Mouse (Mus musculus) limb, embryonic 13.5 days (tissue): Measurements from ENCODE around the gene Plce1. TPM values are rescaled to one million over a fixed set of nuclear protein-coding genes. Genes with fewer than 3 reads are reported as not detected.
A peak's percentile ranks its signal among the peaks of the same experiment; 100 is the strongest.
"Not testable (repeated sequence)": the region's sequence is repeated elsewhere in the genome, so short reads cannot be mapped to it uniquely, and the experiment has no call there.

Source experiments
- ATAC-seq: fragments of 200-750 bp; cut with Nextera tagmentation; 2 replicates; pipeline ENCODE4 v1.8.0; 2017; ENCODE audit warnings: low read depth, moderate number of reproducible peaks, moderate TSS enrichment; ENCODE audit not compliant: low FRiP score
- H3K27ac ChIP-seq: fragments of 300-500 bp; sonication (generic); 2 replicates; pipeline ENCODE4 v1.5.1; 2015; ENCODE audit warnings: inconsistent platforms, mild to moderate bottlenecking, moderate library complexity
- H3K27me3 ChIP-seq: fragments of 300-500 bp; sonication (generic); 2 replicates; pipeline ENCODE4 v1.6.1; 2015; ENCODE audit warnings: mild to moderate bottlenecking, inconsistent platforms
- H3K36me3 ChIP-seq: fragments of 300-500 bp; sonication (generic); 2 replicates; pipeline ENCODE4 v1.6.1; 2015; ENCODE audit warnings: inconsistent platforms, mild to moderate bottlenecking, moderate library complexity
- H3K4me1 ChIP-seq: fragments of 300-500 bp; sonication (generic); 2 replicates; pipeline ENCODE4 v1.6.1; 2015; ENCODE audit warnings: inconsistent platforms
- H3K4me2 ChIP-seq: fragments of 300-500 bp; sonication (generic); replicated peaks from 2 replicates; pipeline ENCODE4 v1.6.1; 2015; ENCODE audit warnings: inconsistent platforms, mild to moderate bottlenecking, moderate library complexity
- H3K4me3 ChIP-seq: fragments of 300-500 bp; sonication (generic); 2 replicates; pipeline ENCODE4 v1.5.1; 2015; ENCODE audit warnings: moderate library complexity, mild to moderate bottlenecking, inconsistent platforms
- H3K9ac ChIP-seq: fragments of 300-500 bp; sonication (generic); 2 replicates; pipeline ENCODE4 v1.6.1; 2015; ENCODE audit warnings: mild to moderate bottlenecking, inconsistent platforms
- H3K9me3 ChIP-seq: fragments of 300-500 bp; sonication (generic); 2 replicates; pipeline ENCODE4 v1.6.1; 2016; ENCODE audit warnings: inconsistent platforms
- WGBS: fragments of 180-500 bp; shearing (Covaris S2); methylation state at CpG from one replicate; pipeline ENCODE4 v1.1.7; 2015; 5-methylcytosine and 5-hydroxymethylcytosine counted together
- polyA plus RNA-seq: library from polyadenylated mRNA; unstranded; fragments of >200 nt; fragmentation: Nextera tagmentation; extraction: Ambion mirVana; gene quantifications from 2 replicates; pipeline ENCODE4 v1.2.1, GENCODE M21; 2015

Gene Plce1
- polyA plus RNA-seq, 1 experiment from 2014 or later = 10.1 TPM

DNA sequence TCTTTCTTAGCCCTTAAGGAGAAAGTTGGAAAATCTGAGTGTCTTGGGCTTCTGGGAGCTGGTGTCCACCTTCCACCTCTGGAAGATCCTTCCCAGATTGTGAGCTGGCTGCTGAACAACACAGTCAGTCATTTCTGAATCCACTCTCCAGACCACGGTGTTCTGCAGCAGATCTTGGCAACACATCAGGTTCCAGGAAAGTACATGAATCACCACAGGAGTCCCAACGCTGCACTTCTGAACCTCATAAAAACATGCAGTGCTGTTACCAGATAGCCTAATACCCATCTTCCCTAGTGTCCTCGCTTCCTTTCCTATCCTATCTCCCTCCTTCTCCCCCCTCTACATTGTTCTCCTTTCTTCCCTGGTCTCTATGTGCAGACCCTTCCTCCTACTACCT, 74.5 kb downstream of the Plce1 start:
- no peak overlapping the region for H3K9ac ChIP-seq
- WGBS = 56% methylated on average over 3 of the region's 3 CpGs
- peaks cover 5% of the 10 kb centered on the region; the same call in 1 of the 2 replicates for H3K36me3 ChIP-seq
- no peak overlapping the region for H3K27ac ChIP-seq
- H3K9me3 ChIP-seq = 0 out of 2 replicates have a peak, but pooled peaks cover 3% of the 10 kb centered on the region
- H3K4me1 ChIP-seq = peaks cover 23% of the 10 kb centered on the region
- no peaks in the 10 kb centered on the region for H3K27me3 ChIP-seq
- H3K4me3 ChIP-seq = no peak overlapping the region
- ATAC-seq = peak; percentile 85
- no peak overlapping the region for H3K4me2 ChIP-seq

DNA sequence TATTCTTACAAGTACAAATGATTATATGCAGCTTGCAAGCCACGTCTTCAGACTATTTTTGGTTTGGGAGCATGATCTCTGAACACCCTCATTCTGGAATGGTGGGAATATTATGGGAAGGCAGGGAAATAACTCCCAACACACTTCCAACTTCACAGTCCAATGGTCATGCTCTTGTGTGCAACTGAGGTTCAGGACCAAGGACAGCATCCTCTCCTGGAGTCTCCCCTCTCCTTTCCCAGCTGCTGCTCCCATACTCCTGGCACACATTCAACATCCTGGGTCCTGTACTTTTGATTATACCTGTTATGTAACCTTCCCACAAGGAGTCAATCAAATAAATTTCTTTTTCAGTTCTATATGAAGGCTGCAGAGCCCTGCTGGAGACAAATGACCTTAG, 77.9 kb downstream of the Plce1 start:
- Histone ChIP-seq H3K27ac (no peak overlapping the region), H3K4me1 (peaks cover 12% of the 10 kb centered on the region), H3K9me3 (no peaks in the 10 kb centered on the region), H3K4me2 (no peak overlapping the region), H3K27me3 (no peaks in the 10 kb centered on the region), H3K4me3 (no peak overlapping the region), H3K9ac (no peak overlapping the region), H3K36me3 (no peaks in the 10 kb centered on the region)
- no peak for ATAC-seq
- 48% methylated on average over 1 of the region's 1 CpGs for WGBS

DNA sequence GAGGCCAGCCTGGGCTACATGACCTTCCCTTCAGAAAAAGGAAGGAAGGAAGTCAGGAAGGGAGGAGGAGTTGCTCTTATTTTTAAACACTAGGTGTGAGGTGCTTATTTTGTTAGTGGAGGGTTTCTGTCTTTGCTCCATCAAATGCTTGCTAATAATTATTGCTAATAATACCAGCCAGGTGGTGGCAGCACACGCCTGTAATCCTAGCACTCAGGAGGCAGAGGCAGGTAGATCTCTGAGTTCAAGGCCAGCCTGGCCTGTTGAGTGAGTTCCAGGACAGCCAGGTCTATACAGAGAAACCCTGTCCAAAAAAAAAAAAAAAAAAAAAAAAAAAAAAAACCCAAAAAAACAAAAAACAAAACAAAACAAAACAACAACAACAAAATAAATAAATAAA, 81.0 kb downstream of the Plce1 start:
- H3K4me1 ChIP-seq = peaks cover 11% of the 10 kb centered on the region
- H3K4me2 ChIP-seq, H3K36me3 ChIP-seq, H3K27ac ChIP-seq, ATAC-seq, H3K4me3 ChIP-seq, H3K9me3 ChIP-seq, H3K9ac ChIP-seq, H3K27me3 ChIP-seq: not testable (repeated sequence)
- WGBS = 90% methylated on average over 1 of the region's 1 CpGs

DNA sequence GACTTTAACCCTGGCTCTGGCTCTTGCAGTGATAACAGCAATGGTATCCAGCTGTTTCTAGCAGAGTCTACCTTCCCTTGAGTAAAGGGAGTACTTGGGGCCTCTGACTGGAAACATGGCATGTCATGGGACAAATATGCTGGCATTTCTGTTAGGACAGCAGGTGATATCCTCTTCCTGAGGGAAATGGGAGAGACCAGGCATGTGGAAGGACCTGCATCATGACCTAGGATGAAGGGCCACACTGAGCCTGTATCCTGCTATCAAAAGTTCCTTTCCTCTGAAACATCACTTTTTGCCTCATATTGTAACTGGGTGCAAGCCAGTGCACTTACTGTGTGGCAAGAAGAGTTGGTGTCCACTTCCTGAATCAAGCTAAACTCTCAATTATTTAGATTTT, 85.2 kb downstream of the Plce1 start:
- no peak overlapping the region for H3K27ac ChIP-seq
- peaks cover 20% of the 10 kb centered on the region for H3K4me1 ChIP-seq
- no peaks in the 10 kb centered on the region for H3K36me3 ChIP-seq
- ATAC-seq = no peak
- H3K4me3 ChIP-seq = no peak overlapping the region
- H3K27me3 ChIP-seq = no peaks in the 10 kb centered on the region
- H3K9ac ChIP-seq = no peak overlapping the region
- 0 out of 2 replicates have a peak, but pooled peaks cover under 1% of the 10 kb centered on the region for H3K9me3 ChIP-seq
- no peak overlapping the region for H3K4me2 ChIP-seq

DNA sequence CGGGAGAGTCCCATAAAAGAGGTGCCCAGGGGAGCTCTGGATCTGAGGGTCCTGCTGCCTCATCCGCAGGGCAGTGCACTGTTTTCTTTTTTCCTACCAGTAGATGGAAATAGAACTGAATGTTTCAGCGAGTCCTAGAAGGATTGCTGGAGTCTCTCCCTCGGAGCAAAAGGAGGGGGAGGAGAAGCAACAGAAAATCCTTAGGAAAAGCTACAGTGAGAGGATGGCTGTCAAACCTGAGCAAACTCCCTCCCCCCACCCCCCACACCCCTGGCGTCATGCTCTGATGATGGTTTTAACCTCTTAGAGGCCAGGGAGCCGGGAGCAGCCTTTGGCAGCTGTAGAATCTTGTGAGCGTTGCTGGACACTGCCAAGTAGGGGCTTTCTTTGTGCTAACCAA, 85.8 kb downstream of the Plce1 start:
- Histone ChIP-seq H3K4me1 (peaks cover 20% of the 10 kb centered on the region), H3K36me3 (no peaks in the 10 kb centered on the region), H3K27ac (no peak overlapping the region), H3K27me3 (no peaks in the 10 kb centered on the region), H3K4me2 (0 out of 2 replicates have a peak overlapping the region, but pooled peaks have one; percentile 11), H3K4me3 (no peak overlapping the region), H3K9ac (no peak overlapping the region), H3K9me3 (0 out of 2 replicates have a peak, but pooled peaks cover 3% of the 10 kb centered on the region)
- WGBS = 15% methylated on average over 7 of the region's 7 CpGs
- ATAC-seq = no peak

DNA sequence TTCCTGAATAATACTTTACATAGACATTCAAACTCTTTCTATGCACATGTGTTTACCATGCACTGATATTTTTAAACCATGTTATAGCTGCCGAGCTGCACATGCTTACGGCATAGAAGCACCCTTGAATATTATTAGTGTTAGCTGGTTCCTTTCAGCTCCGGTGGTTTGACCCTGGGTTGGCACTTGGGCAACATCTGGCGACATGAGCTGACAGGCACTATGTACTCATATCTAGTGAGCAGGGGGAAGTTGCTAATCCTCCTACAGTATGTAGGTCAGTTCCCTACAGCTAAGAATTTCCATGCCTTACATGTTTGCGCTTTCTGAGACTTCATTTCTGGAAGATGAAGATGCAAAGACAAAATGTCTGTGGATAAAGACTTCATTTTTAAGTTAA, 86.4 kb downstream of the Plce1 start:
- ATAC-seq = no peak
- WGBS = 53% methylated on average over 5 of the region's 5 CpGs
- Histone ChIP-seq H3K4me2 (no peak overlapping the region), H3K36me3 (no peaks in the 10 kb centered on the region), H3K27ac (no peak overlapping the region), H3K9me3 (0 out of 2 replicates have a peak, but pooled peaks cover 3% of the 10 kb centered on the region), H3K27me3 (no peaks in the 10 kb centered on the region), H3K9ac (no peak overlapping the region), H3K4me3 (no peak overlapping the region), H3K4me1 (peaks cover 20% of the 10 kb centered on the region)

DNA sequence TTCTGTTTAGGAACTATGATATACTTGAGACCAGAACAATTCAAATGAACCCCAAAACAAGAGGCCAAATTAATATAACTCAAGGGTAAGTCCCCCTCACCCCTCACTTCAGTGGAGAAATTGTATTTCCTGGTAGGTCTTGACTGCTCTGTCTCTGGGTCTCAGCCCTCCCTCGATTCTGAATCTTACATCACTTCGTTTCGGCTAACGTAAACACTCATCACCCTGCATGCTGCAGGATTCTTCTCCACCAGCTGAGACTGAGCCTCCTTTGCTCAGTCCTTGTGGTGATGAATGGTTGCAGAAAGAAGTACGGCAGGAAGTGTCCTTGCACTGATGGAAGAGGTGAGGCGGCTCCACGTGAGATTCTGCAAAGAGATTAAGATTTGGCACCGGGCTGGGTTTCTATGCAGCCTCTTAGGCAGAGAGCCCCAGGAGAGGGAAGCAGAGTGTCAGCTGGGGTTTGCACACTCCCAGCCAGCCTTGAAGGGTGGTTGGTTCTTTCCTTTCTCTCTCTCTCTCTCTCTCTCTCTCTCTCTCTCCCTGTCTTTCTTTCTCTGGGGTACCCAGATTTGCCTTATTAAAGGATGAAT, 97.7 kb downstream of the Plce1 start:
- Histone ChIP-seq H3K27me3 (no peaks in the 10 kb centered on the region), H3K4me3 (no peak overlapping the region), H3K36me3 (no peaks in the 10 kb centered on the region), H3K9me3 (no peaks in the 10 kb centered on the region), H3K27ac (no peak overlapping the region), H3K4me2 (no peak overlapping the region), H3K4me1 (peaks cover 30% of the 10 kb centered on the region), H3K9ac (no peak overlapping the region)
- no peak for ATAC-seq
- 40% methylated on average over 8 of the region's 8 CpGs for WGBS

DNA sequence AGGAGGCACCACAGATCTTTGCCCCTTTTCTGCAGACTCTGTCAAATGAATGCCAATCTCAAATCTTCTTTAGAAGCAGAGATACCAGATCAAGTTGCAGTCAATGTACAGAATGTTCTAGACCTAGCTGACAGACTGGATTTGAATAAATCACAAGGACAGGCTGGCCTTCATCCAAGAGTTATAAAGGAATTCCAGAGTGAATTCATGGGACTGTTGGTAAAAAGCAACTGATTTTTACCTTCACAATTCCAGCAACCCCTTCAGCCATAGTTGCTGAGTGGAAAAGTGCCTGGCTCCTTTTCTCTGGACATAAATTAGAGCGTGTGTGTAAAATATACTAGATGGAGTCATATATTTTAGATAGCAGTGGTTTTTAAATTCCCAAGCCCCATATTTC, 102.0 kb downstream of the Plce1 start:
- H3K9ac ChIP-seq = no peak overlapping the region
- H3K9me3 ChIP-seq = no peaks in the 10 kb centered on the region
- H3K27me3 ChIP-seq = no peaks in the 10 kb centered on the region
- H3K4me3 ChIP-seq = no peak overlapping the region
- H3K4me2 ChIP-seq = no peak overlapping the region
- peaks cover 58% of the 10 kb centered on the region for H3K4me1 ChIP-seq
- H3K27ac ChIP-seq = peak overlapping the region; percentile 49; the same call in 1 of the 2 replicates
- 53% methylated on average over 1 of the region's 1 CpGs for whole genome bisulfite sequencing
- ATAC-seq = no peak
- no peaks in the 10 kb centered on the region for H3K36me3 ChIP-seq

DNA sequence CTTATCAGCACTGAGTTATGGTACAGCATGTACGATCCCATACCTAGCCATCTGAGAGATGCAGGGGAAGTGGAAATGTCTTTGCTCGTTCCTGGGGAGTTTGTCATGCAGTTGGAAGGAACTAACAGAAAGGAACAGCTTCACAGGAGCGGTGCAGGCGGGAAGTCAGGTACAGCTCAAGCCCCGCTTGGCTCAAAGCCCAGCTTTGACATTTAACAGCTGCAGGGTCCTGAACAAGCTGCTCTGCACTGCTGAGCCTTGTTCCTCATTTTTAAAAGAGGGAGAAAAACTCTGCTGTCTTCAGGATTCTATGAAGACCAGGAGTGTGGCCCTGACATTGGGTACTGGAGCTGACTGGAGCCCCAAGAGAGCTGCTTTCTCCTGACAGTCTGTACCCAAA, 106.7 kb downstream of the Plce1 start:
- H3K27me3 ChIP-seq = no peaks in the 10 kb centered on the region
- H3K4me2 ChIP-seq = peak overlapping the region; percentile 44
- H3K4me3 ChIP-seq = no peak overlapping the region
- H3K9me3 ChIP-seq = no peaks in the 10 kb centered on the region
- H3K4me1 ChIP-seq = peaks cover 50% of the 10 kb centered on the region
- H3K27ac ChIP-seq = peak overlapping the region; percentile 63
- H3K36me3 ChIP-seq = no peaks in the 10 kb centered on the region
- 14% methylated on average over 5 of the region's 5 CpGs for WGBS
- H3K9ac ChIP-seq = no peak overlapping the region
- peak; percentile 83 for ATAC-seq

DNA sequence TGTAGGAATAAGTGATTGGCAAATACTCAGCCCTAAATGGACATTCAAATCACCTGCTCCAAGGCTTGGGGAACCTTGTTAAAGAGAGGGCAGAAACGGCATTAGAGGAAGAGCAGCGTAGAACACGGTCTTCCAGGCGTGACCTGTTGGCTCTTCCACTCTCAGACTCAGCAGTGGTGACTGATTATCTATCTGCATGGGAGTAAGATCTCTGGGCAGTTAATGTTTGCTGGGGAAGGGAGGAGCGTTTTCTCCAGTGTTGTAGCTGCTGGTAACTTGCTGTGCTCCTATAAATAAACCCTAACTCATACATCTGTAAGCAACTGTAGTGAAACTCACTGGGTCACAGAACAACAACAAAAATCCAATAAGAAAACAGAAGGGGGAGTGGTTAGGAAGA, 108.6 kb downstream of the Plce1 start:
- no peak overlapping the region for H3K9ac ChIP-seq
- H3K4me1 ChIP-seq = peaks cover 37% of the 10 kb centered on the region
- no peak for ATAC-seq
- H3K27ac ChIP-seq = no peak overlapping the region
- H3K4me3 ChIP-seq = no peak overlapping the region
- WGBS = 87% methylated on average over 5 of the region's 5 CpGs
- H3K4me2 ChIP-seq = no peak overlapping the region
- no peaks in the 10 kb centered on the region for H3K27me3 ChIP-seq
- no peaks in the 10 kb centered on the region for H3K9me3 ChIP-seq
- no peaks in the 10 kb centered on the region for H3K36me3 ChIP-seq

DNA sequence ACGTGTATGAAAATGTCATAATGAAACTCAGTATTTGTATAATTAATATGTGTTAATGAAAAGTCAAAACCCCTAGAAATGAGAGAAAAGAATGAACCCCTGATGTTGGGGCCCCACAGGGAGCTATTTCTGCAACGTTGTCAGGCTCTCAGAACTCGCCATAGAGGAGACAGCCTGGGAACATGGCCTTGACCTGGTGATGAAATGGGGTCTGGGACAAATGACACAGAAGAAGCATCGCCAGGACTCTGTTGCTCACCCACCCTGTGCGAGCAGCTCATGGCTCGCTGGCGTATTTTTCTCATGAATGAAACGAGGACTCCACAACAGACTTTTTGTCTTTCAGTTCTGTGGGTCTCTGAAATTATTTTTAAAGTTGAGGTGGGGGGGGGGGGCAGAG, 109.0 kb downstream of the Plce1 start:
- 87% methylated on average over 8 of the region's 8 CpGs for WGBS

DNA sequence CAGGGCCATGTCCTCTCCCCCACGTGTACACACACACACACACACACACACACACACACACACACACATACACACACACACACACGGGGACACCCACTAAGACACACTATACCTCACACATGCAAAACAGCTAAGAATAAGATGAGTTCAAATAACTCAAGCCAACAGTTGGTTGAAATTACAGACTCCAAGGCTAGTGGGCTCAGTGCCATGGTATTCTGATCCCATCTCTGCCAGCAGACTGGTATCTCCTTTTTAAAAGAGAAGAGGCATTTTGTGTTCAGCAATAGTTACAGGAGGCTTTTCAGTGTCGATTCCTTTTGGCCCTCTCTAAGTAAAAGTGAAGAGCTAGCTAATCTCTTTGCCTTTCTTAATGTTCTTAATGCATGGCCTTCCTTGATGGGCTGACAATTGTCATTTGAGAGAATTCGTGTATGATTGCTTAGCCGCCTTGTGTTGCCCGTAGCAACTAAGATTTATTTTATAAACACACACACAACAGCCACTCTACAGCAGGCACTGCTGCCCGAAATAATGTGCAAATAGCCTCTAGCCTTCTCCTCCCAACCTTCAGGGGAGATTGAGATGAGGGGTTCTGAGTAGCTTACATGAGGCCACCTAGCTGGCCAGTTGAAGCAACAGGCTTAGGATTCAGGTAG, 111.8 kb downstream of the Plce1 start:
- no peak for ATAC-seq
- Histone ChIP-seq H3K4me1 (peaks cover 18% of the 10 kb centered on the region), H3K27me3 (no peaks in the 10 kb centered on the region), H3K4me3 (no peak overlapping the region), H3K9me3 (no peaks in the 10 kb centered on the region), H3K36me3 (no peaks in the 10 kb centered on the region), H3K9ac (no peak overlapping the region), H3K4me2 (no peak overlapping the region), H3K27ac (no peak overlapping the region)
- WGBS = 82% methylated on average over 7 of the region's 7 CpGs

More for the DNA sequence above, 109.0 kb downstream of the Plce1 start:
- Histone ChIP-seq H3K9ac (no peak overlapping the region), H3K9me3 (no peaks in the 10 kb centered on the region), H3K27ac (no peak overlapping the region), H3K4me1 (peaks cover 37% of the 10 kb centered on the region), H3K36me3 (no peaks in the 10 kb centered on the region), H3K4me3 (no peak overlapping the region), H3K27me3 (no peaks in the 10 kb centered on the region), H3K4me2 (no peak overlapping the region)
- ATAC-seq = no peak
